Mouse (Mus musculus): ENCODE results near the gene Tango6.

Gene Tango6

GRCm38 (mm10) chr8:106682971-106683668, at the start of gene Tango6:
Tango6 (plus strand) TSS chr8:106683068.
- DNase-seq (ENCODE audit: low read depth, low spot score): peak; percentile 94

- DNase-seq (ENCODE audit: low read depth, low spot score): no peak
Observed at GRCm38 (mm10) chr8:106633361-106634158, 49.3 kb upstream of the Tango6 start.

DNA sequence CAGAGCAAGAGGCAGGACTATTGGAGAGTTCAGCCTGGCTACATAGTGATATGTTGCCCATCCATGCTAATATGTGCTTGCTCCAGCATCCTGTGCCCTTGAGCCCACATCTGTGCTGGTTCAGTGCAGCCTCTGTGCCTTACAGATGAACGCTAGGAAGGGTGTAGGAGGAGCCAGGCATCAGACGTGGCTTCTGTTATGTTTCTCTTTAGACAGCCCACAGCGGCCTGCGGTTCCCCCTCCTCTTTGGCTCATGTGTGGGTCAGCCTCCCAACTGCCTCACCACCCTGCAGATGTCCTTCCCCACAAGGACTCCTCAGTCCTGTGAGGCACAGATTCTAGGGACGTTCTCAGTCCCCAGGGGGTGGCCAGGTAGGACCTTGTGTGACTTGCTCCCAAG, 47.6 kb upstream of the Tango6 start:
- no peak for DNase-seq (ENCODE audit: low read depth, low spot score)

DNA sequence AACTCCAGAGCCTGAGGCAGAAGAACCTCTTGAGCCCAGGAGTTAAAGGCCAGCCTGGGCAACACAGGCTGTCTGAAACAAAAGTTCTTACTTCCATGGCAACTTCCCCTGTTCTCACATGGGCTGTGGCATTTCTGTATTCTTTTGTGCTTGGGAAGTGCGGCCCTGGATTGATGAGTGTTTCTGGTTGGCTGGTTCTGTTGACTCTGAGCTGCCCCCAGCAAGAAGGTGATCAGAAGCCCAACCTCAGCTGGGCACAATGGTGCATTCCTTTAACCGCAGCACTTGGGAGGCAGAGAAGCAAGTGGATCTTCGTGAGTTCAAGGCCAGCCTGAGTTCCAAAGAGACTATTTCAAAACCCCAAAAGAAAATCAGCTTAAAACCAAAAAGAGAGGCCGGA, 45.4 kb upstream of the Tango6 start:
- DNase-seq (ENCODE audit: low read depth, low spot score): no peak

GRCm38 (mm10) chr8:106638768-106639295, 44.0 kb upstream of the Tango6 start:
- DNase-seq (ENCODE audit: low read depth, low spot score): no peak

- no peak for DNase-seq (ENCODE audit: low read depth, low spot score)
Observed at GRCm38 (mm10) chr8:106640212-106640611, 42.7 kb upstream of the Tango6 start.

DNA sequence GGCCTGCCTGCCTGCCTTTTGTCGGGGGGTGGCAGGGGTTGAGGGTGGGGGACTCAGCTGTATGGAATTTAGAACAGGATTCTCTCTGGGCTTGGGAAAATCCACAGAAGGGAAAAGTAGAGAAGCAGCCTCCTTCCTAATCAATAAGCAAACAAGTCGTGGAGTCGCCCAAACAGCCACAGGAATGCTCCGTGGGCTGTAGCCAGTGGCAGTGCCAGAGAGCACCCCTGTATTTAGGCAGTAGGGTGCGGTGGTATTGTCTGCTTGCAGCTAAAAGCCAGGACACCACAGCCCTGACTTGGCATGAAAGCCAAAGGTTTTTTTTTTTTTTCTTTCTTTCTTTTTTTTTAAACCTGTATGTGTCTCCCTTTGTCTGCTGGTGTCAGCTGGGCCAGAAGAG, 41.9 kb upstream of the Tango6 start:
- DNase-seq (ENCODE audit: low read depth, low spot score): no peak

GRCm38 (mm10) chr8:106642172-106642571, 40.7 kb upstream of the Tango6 start:
- no peak for DNase-seq (ENCODE audit: low read depth, low spot score)

- DNase-seq (ENCODE audit: low read depth, low spot score): no peak
Observed at GRCm38 (mm10) chr8:106643100-106643499, 39.8 kb upstream of the Tango6 start.

DNA sequence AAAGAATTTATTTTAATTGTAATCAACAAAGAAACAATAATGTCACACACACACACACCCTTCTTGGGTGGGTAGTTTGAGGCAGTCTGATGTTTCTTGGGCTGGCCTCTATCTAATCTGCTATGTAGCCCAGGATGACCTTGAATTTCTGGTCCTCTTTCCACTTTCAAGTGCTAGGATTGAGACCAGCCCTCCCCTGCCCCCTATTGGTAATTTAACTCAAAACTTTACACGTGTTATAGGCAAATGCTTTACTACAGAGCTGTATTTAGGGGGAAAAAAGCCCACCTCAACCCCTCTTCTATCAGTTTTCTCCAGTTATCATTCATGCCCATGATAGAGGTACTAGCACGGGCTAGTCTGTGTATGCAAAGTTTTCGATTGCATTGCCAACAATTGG, 37.9 kb upstream of the Tango6 start:
- DNase-seq (ENCODE audit: low read depth, low spot score): no peak

GRCm38 (mm10) chr8:106646153-106646552, 36.7 kb upstream of the Tango6 start:
- no peak for DNase-seq (ENCODE audit: low read depth, low spot score)

- no peak for DNase-seq (ENCODE audit: low read depth, low spot score)
Observed at GRCm38 (mm10) chr8:106646731-106647130, 36.1 kb upstream of the Tango6 start.

DNA sequence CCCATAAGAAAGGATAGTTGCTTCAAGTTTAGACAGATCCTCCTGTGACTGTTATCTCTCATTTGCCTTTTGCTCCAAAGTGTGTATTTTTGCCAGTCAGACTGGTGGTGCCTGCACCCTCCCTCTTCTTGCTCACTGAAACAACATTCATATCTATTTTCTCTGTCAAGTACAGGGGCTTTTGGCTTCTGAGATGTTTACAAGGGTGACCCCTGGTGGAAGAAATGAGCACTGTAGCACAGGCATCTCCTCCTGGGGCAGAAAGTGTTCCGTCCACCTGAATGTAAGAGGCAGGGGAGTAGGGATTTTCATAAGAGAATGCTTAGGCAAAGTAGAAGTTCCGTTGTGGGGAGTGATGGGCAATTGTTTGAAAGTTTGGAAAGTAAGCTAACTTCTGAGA, 35.5 kb upstream of the Tango6 start:
- peak; percentile 82 for DNase-seq (ENCODE audit: low read depth, low spot score)

GRCm38 (mm10) chr8:106648421-106648820, 34.4 kb upstream of the Tango6 start:
- no peak for DNase-seq (ENCODE audit: low read depth, low spot score)

DNA sequence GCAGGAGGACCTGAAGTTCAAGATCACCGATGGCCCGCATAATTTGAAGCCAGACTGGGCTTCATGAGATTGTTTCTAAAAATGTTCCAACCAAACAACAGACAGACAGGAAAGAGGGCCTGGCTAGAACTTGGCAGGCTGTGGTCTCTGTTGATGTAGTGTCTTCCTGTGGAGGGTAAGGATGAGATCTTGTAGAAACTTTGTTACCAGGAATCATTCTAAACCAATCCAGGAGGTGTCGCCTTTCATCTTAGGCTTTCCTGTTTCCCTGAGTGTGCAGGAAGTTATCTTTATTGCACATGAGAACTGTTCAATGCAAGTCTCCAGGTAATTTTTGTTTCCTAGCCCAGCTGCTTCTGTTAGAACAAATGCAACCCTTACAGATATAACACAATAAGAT, 30.9 kb upstream of the Tango6 start:
- DNase-seq (ENCODE audit: low read depth, low spot score): no peak

DNA sequence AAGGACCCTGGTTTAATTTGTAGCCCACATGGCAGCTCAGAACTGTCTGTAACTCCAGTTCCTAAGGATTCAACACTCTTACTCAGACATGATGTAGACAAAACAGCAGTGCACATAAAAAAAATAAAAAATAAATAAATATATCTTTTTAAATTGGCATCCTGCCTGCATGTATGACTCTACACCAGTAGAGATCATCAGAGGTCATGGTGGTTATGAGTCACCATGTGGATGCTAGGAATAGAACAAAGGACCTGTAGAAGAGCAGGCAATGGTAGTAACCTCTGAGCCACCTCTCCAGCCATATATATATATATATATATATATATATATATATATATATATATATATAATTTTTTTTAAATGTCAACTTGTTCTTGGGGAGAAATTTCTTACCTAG, 26.8 kb upstream of the Tango6 start:
- no peak for DNase-seq (ENCODE audit: low read depth, low spot score)

GRCm38 (mm10) chr8:106672786-106673185, 10.1 kb upstream of the Tango6 start:
- DNase-seq (ENCODE audit: low read depth, low spot score): no peak

- no peak for DNase-seq (ENCODE audit: low read depth, low spot score)
Observed at GRCm38 (mm10) chr8:106674318-106674717, 8.6 kb upstream of the Tango6 start.

DNA sequence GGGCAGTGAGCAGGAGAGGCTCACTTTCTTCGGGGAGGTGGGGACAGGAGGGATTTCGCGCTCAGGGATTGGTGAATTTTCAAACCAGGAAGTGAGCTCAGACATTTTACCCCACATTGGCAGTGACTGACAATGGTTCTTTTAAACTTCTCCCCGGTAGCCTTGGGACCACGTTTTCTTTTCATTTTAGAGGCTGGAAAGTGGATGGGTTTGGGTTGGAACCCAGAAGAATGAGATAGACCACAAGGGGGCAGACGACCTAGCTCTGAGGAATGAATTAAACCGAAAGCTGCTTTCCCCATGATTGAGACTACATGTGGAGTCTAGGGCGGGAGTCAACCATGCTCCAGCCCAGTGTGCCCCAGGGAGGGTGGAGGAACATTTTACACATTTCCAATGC, 8.0 kb upstream of the Tango6 start:
- DNase-seq (ENCODE audit: low read depth, low spot score): no peak

DNA sequence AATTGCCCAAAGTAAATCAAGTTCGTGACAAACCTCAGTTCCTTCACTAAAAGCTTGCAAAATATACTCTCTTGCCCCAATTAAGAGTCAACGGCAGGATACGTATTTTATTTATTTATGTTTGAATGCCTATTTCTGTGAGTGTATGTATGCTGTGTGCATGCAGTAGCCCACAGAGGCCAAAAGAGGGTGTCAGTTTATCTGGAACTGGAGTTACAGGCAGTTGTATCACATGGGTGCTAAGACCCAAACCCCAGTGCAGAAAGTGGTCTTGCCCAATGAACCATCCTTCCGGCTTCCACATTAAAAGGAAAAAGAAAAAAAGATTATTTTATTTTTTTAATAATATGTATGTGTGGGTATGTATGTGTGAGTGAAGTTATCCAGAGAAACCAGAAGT, 1.5 kb downstream of the Tango6 start:
- DNase-seq (ENCODE audit: low read depth, low spot score): no peak

DNA sequence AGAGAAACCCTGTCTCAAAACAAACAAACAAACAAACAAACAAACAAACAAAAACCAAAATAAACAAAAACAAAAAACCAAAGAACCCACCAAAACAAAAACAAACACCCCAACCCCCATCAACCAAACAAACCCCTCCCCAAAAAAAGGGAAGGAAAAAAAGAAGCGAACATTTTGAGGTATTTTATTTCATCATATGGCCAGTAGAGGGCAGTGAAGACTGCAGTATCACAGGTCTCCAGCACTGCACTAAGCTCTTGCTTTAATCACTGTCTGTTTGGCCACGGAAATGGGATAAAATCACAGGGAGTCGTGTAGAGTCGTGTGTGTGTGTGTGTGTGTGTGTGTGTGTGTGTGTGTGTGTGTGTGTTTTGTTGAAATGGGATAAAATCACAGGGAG, 4.6 kb downstream of the Tango6 start:
- DNase-seq (ENCODE audit: low read depth, low spot score): peak; percentile 77

- DNase-seq (ENCODE audit: low read depth, low spot score): no peak
Observed at GRCm38 (mm10) chr8:106697748-106698248, 14.9 kb downstream of the Tango6 start.

- peak; percentile 63 for DNase-seq (ENCODE audit: low read depth, low spot score)
Observed at GRCm38 (mm10) chr8:106699588-106699987, 16.7 kb downstream of the Tango6 start.
